11 mouse cellular contexts compared by ENCODE assay signal in the genomic region with DNA sequence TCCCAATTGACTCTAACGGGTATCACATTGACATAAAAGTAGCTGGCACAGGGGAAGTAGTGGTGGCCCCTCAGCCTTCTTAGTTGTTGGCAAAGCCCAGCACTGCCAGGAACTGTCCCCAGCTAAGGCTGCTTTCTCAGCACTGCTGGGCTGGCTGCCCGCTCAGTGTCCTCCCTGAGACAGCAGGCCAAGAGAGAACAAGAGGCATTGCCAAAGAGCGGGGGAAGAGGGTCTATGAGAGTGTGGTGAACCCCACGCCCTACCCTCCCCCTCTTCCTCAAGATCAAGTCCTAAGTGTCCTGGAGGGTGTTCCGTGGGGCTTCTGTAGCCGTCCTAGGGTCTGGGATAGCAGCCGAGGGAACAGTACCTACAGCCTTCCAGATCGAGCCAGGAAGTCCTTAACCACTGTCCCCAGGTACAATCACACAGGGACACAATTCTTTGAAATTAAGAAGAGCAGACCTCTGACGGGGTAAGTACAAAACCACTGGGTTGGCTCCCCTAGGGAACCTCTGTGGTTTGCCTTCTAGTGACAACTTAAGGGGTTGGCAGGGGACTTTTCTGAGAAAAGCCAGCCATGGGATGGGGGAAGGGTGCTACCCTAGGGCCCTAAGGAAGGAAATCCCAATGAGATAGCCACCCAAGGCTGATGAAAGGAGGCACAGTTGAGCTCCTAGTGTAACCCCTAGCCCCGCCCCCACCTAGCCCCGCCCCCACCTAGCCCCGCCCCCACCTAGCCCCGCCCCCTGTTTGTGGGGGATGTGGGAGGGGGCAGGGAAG. TPM values are rescaled to one million over a fixed set of nuclear protein-coding genes. Genes with fewer than 3 reads are reported as not detected.
DNase-seq lines count a peak whose midpoint lies in the region; ATAC-seq and TF ChIP-seq lines count a peak whose summit lies in the region.
"Had no signal": no experiment of that assay in that cellular context is flagged by ENCODE, and none has a peak within 500 bp of the region (broad histone marks: within the 10 kb centered on the region; RNA-seq: fewer than 3 reads in every experiment).

No protein-coding gene starts in this region.

- WGBS in hindbrain, postnatal 0 days = 44% methylated on average over 13 of the region's 13 CpGs
- WGBS in hindbrain, embryonic 12.5 days = 60% methylated on average over 13 of the region's 13 CpGs

- no peak overlapping the region for H3K4me2 ChIP-seq in hindbrain, postnatal 0 days (ENCODE audit: low read depth, low read length)
- no peak overlapping the region for H3K4me2 ChIP-seq in hindbrain, embryonic 12.5 days (replicated peaks)
- H3K4me2 ChIP-seq: liver, embryonic 15.5 days had no signal

- H3K27ac ChIP-seq in hindbrain, postnatal 0 days = peak overlapping the region; percentile 64
- H3K27ac ChIP-seq in hindbrain, embryonic 12.5 days = no peak overlapping the region; the same call in 1 of the 2 replicates

- H3K4me3 ChIP-seq in hindbrain, postnatal 0 days (ENCODE audit: low read length) = no peak overlapping the region
- H3K4me3 ChIP-seq in hindbrain, embryonic 12.5 days = no peak overlapping the region
- H3K4me3 ChIP-seq: liver, embryonic 15.5 days had no signal

- peaks cover 26% of the 10 kb centered on the region for H3K4me1 ChIP-seq in hindbrain, postnatal 0 days (ENCODE audit: insufficient read depth, low read length)
- H3K4me1 ChIP-seq in hindbrain, embryonic 12.5 days = peaks cover 27% of the 10 kb centered on the region

- TF ChIP-seq CTCF in hindbrain, postnatal 0 days (IDR thresholded peaks at IDR 0.05; ENCODE audit: low read depth) = no peak

- DNase-seq in hindbrain, postnatal 0 days (ENCODE audit: low spot score) = peak; percentile 81
- DNase-seq in thymus, postnatal 25 days = peak; percentile 19
- DNase-seq in thymus, postnatal 4 days = no peak
- peak; percentile 71 to 72 for DNase-seq in cerebellum, postnatal 36 days
- DNase-seq in urinary bladder, postnatal 10 days (ENCODE audit: low spot score) = no peak
- no peak for DNase-seq in adrenal gland, adult 8-10 months

- no peaks in the 10 kb centered on the region for H3K27me3 ChIP-seq in hindbrain, postnatal 0 days (ENCODE audit: insufficient read depth, low read length)
- no peaks in the 10 kb centered on the region for H3K27me3 ChIP-seq in hindbrain, embryonic 12.5 days
- H3K27me3 ChIP-seq: liver, embryonic 15.5 days had no signal

- peaks cover 25% of the 10 kb centered on the region; the same call in 1 of the 2 replicates for H3K36me3 ChIP-seq in hindbrain, postnatal 0 days (ENCODE audit: insufficient read depth, low read length)
- peaks cover 74% of the 10 kb centered on the region for H3K36me3 ChIP-seq in hindbrain, embryonic 12.5 days
- H3K36me3 ChIP-seq: liver, embryonic 15.5 days had no signal

- no peak overlapping the region for H3K9ac ChIP-seq in hindbrain, postnatal 0 days (replicated peaks; ENCODE audit: low read length)
- no peak overlapping the region for H3K9ac ChIP-seq in hindbrain, embryonic 12.5 days
- H3K9ac ChIP-seq: liver, embryonic 15.5 days had no signal

- peak; percentile 74 for ATAC-seq in hindbrain, postnatal 0 days
- ATAC-seq in hindbrain, embryonic 12.5 days (ENCODE audit: low FRiP score) = no peak
- ATAC-seq in erythroid progenitor cell, adult 5-6 weeks (replicated peaks; ENCODE audit: low FRiP score, poor library complexity, severe bottlenecking) = no peak

- no peaks in the 10 kb centered on the region for H3K9me3 ChIP-seq in hindbrain, postnatal 0 days (ENCODE audit: low read length)
- no peaks in the 10 kb centered on the region for H3K9me3 ChIP-seq in hindbrain, embryonic 12.5 days (replicated peaks)
- H3K9me3 ChIP-seq: liver, embryonic 15.5 days had no signal

RNA-seq across cellular contexts. Expression of a gene that starts 8.2 kb away (rescaled TPM):
- total RNA-seq in hindbrain, postnatal 0 days (2014; rRNA removed) = 109 and 114 TPM in 2 replicates
- 25.0 and 26.5 TPM in 2 replicates for polyA plus RNA-seq in hindbrain, postnatal 0 days (2015; fragmentation: Nextera tagmentation; extraction: Ambion mirVana)
- 34.4 and 35.3 TPM in 2 replicates for polyA plus RNA-seq in hindbrain, embryonic 12.5 days (2016; fragmentation: Nextera tagmentation; extraction: Ambion mirVana)
- total RNA-seq in erythroid progenitor cell, adult 5-6 weeks (2015; ENCODE audit: low replicate concordance) = not detected in 2 replicates
- total RNA-seq in erythroid progenitor cell, adult 5-6 weeks (2017; ENCODE audit: low replicate concordance) = not detected in 2 replicates
- 1 to 10 TPM; 2.4 to 5.8 (median 3.9) TPM for total RNA-seq in adrenal gland, adult 8-10 months (2022)

RNA-seq across cellular contexts. Expression of a gene that starts 39.5 kb away (rescaled TPM):
- 5.8 and 10.0 TPM in 2 replicates for total RNA-seq in hindbrain, postnatal 0 days (2014; rRNA removed)
- 9.1 and 9.3 TPM in 2 replicates for polyA plus RNA-seq in hindbrain, postnatal 0 days (2015; fragmentation: Nextera tagmentation; extraction: Ambion mirVana)
- 15.8 and 17.0 TPM in 2 replicates for polyA plus RNA-seq in hindbrain, embryonic 12.5 days (2016; fragmentation: Nextera tagmentation; extraction: Ambion mirVana)
- total RNA-seq in erythroid progenitor cell, adult 5-6 weeks (2015; ENCODE audit: low replicate concordance) = not detected in 2 replicates
- total RNA-seq in erythroid progenitor cell, adult 5-6 weeks (2017; ENCODE audit: low replicate concordance) = not detected in 2 replicates
- 1 to 10 TPM; 2.7 to 6.6 (median 4.6) TPM for total RNA-seq in adrenal gland, adult 8-10 months (2022)

RNA-seq across cellular contexts. Expression of a gene that starts 47.4 kb away (rescaled TPM):
- total RNA-seq in hindbrain, postnatal 0 days (2014; rRNA removed) = not detected in 2 replicates
- not detected in 2 replicates for polyA plus RNA-seq in hindbrain, postnatal 0 days (2015; fragmentation: Nextera tagmentation; extraction: Ambion mirVana)
- not detected in 2 replicates for polyA plus RNA-seq in hindbrain, embryonic 12.5 days (2016; fragmentation: Nextera tagmentation; extraction: Ambion mirVana)
- total RNA-seq in erythroid progenitor cell, adult 5-6 weeks (2015; ENCODE audit: low replicate concordance) = not detected in 2 replicates
- total RNA-seq in erythroid progenitor cell, adult 5-6 weeks (2017; ENCODE audit: low replicate concordance) = not detected in 2 replicates
- not detected for total RNA-seq in adrenal gland, adult 8-10 months (2022)
- total RNA-seq: heart, adult 18-20 months had no signal
- polyA plus RNA-seq: liver, embryonic 15.5 days; small intestine, adult 2 months had no signal

Comparison
In these comparisons a context has a peak if more than half of its experiments do, and no peak if none do; other contexts are left out.
1. DNase-seq: peak in hindbrain, postnatal 0 days (single experiment), thymus, postnatal 25 days (single experiment) and cerebellum, postnatal 36 days (2 of 2); none in thymus, postnatal 4 days (single experiment), urinary bladder, postnatal 10 days (single experiment) and adrenal gland, adult 8-10 months (single experiment).
2. RNA of a gene that starts 8.2 kb away (total RNA-seq): 109 to 114 TPM in hindbrain, postnatal 0 days; 2.4 to 5.8 TPM in adrenal gland, adult 8-10 months and not detected in erythroid progenitor cell, adult 5-6 weeks; every median in the first group is over 10 times any median in the second.